Mouse (Mus musculus): ENCODE data around the gene Upk3a. TPM values are rescaled to one million over a fixed set of nuclear protein-coding genes. Genes with fewer than 3 reads are reported as not detected.

Gene Upk3a
- polyA plus RNA-seq, 1 experiment from 2014 or later, result 1.1 TPM

- Histone ChIP-seq H3K36me3 (ENCODE audit: control insufficient read depth, insufficient read depth, low read length) (no peaks in the 10 kb centered on the region), H3K4me2 (ENCODE audit: low read length) (no peak overlapping the region), H3K27me3 (replicated peaks; ENCODE audit: control insufficient read depth, insufficient read depth, low read length) (no peaks in the 10 kb centered on the region), H3K27ac (ENCODE audit: low read depth, low read length) (no peak overlapping the region), H3K4me3 (ENCODE audit: low read depth, low read length) (no peak overlapping the region), H3K9me3 (replicated peaks; ENCODE audit: control insufficient read depth, low read length) (no peaks in the 10 kb centered on the region), H3K4me1 (ENCODE audit: control insufficient read depth, insufficient read depth, low read length) (no peaks in the 10 kb centered on the region), H3K9ac (ENCODE audit: low read length) (no peak overlapping the region)
- peak; percentile 59 for DNase-seq (ENCODE audit: low spot score)
- ATAC-seq, result no peak
- 16% methylated on average over 1 of the region's 1 CpGs for whole genome bisulfite sequencing
These were observed 21.0 kb upstream of the Upk3a start for GRCm38 (mm10) chr15:84995967-84996366.

GRCm38 (mm10) chr15:84997768-84998454 is 19.0 kb upstream of the Upk3a start:
- WGBS, result 77% methylated on average over 14 of the region's 14 CpGs
- H3K9me3 ChIP-seq (replicated peaks; ENCODE audit: control insufficient read depth, low read length), result no peaks in the 10 kb centered on the region
- no peak overlapping the region for H3K4me3 ChIP-seq (ENCODE audit: low read depth, low read length)
- no peak overlapping the region for H3K9ac ChIP-seq (ENCODE audit: low read length)
- no peaks in the 10 kb centered on the region for H3K36me3 ChIP-seq (ENCODE audit: control insufficient read depth, insufficient read depth, low read length)
- H3K27me3 ChIP-seq (replicated peaks; ENCODE audit: control insufficient read depth, insufficient read depth, low read length), result no peaks in the 10 kb centered on the region
- H3K4me2 ChIP-seq (ENCODE audit: low read length), result no peak overlapping the region
- DNase-seq (ENCODE audit: low spot score) (no peak), ATAC-seq (no peak)
- H3K4me1 ChIP-seq (ENCODE audit: control insufficient read depth, insufficient read depth, low read length), result no peaks in the 10 kb centered on the region
- no peak overlapping the region for H3K27ac ChIP-seq (ENCODE audit: low read depth, low read length)

GRCm38 (mm10) chr15:84999911-85000310 is 17.0 kb upstream of the Upk3a start:
- no peaks in the 10 kb centered on the region for H3K36me3 ChIP-seq (ENCODE audit: control insufficient read depth, insufficient read depth, low read length)
- no peaks in the 10 kb centered on the region for H3K4me1 ChIP-seq (ENCODE audit: control insufficient read depth, insufficient read depth, low read length)
- no peak overlapping the region for H3K4me3 ChIP-seq (ENCODE audit: low read depth, low read length)
- H3K27ac ChIP-seq (ENCODE audit: low read depth, low read length), result no peak overlapping the region
- no peak for DNase-seq (ENCODE audit: low spot score)
- WGBS, result 55% methylated on average over 7 of the region's 7 CpGs
- no peaks in the 10 kb centered on the region for H3K27me3 ChIP-seq (replicated peaks; ENCODE audit: control insufficient read depth, insufficient read depth, low read length)
- no peak overlapping the region for H3K4me2 ChIP-seq (ENCODE audit: low read length)
- ATAC-seq, result no peak
- H3K9ac ChIP-seq (ENCODE audit: low read length), result no peak overlapping the region
- no peaks in the 10 kb centered on the region for H3K9me3 ChIP-seq (replicated peaks; ENCODE audit: control insufficient read depth, low read length)

GRCm38 (mm10) chr15:85000984-85001982 is 15.7 kb upstream of the Upk3a start:
- Histone ChIP-seq H3K9ac (ENCODE audit: low read length) (no peak overlapping the region), H3K4me2 (ENCODE audit: low read length) (no peak overlapping the region), H3K27ac (ENCODE audit: low read depth, low read length) (no peak overlapping the region), H3K4me3 (ENCODE audit: low read depth, low read length) (no peak overlapping the region), H3K9me3 (replicated peaks; ENCODE audit: control insufficient read depth, low read length) (no peaks in the 10 kb centered on the region), H3K27me3 (replicated peaks; ENCODE audit: control insufficient read depth, insufficient read depth, low read length) (no peaks in the 10 kb centered on the region), H3K36me3 (ENCODE audit: control insufficient read depth, insufficient read depth, low read length) (no peaks in the 10 kb centered on the region), H3K4me1 (ENCODE audit: control insufficient read depth, insufficient read depth, low read length) (no peaks in the 10 kb centered on the region)
- ATAC-seq (peak; percentile 62; the same call in 1 of the 2 replicates), DNase-seq (ENCODE audit: low spot score) (peak; percentile 80)
- 18% methylated on average over 29 of the region's 29 CpGs for WGBS

GRCm38 (mm10) chr15:85009666-85010065 is 7.3 kb upstream of the Upk3a start:
- Histone ChIP-seq H3K36me3 (ENCODE audit: control insufficient read depth, insufficient read depth, low read length) (no peaks in the 10 kb centered on the region), H3K4me1 (ENCODE audit: control insufficient read depth, insufficient read depth, low read length) (peaks cover 4% of the 10 kb centered on the region; the same call in 1 of the 2 replicates), H3K9ac (ENCODE audit: low read length) (no peak overlapping the region), H3K27me3 (replicated peaks; ENCODE audit: control insufficient read depth, insufficient read depth, low read length) (no peaks in the 10 kb centered on the region), H3K9me3 (replicated peaks; ENCODE audit: control insufficient read depth, low read length) (no peaks in the 10 kb centered on the region), H3K27ac (ENCODE audit: low read depth, low read length) (no peak overlapping the region), H3K4me2 (ENCODE audit: low read length) (no peak overlapping the region), H3K4me3 (ENCODE audit: low read depth, low read length) (no peak overlapping the region)
- DNase-seq (ENCODE audit: low spot score) (no peak), ATAC-seq (no peak)
- 84% methylated on average over 8 of the region's 8 CpGs for WGBS

- WGBS, result 54% methylated on average over 19 of the region's 19 CpGs
- H3K9me3 ChIP-seq (replicated peaks; ENCODE audit: control insufficient read depth, low read length), result no peaks in the 10 kb centered on the region
- no peaks in the 10 kb centered on the region for H3K36me3 ChIP-seq (ENCODE audit: control insufficient read depth, insufficient read depth, low read length)
- H3K27ac ChIP-seq (ENCODE audit: low read depth, low read length), result no peak overlapping the region
- no peaks in the 10 kb centered on the region for H3K27me3 ChIP-seq (replicated peaks; ENCODE audit: control insufficient read depth, insufficient read depth, low read length)
- H3K4me2 ChIP-seq (ENCODE audit: low read length), result no peak overlapping the region
- DNase-seq (ENCODE audit: low spot score) (no peak), ATAC-seq (no peak)
- no peak overlapping the region for H3K4me3 ChIP-seq (ENCODE audit: low read depth, low read length)
- H3K9ac ChIP-seq (ENCODE audit: low read length), result no peak overlapping the region
- peaks cover 4% of the 10 kb centered on the region; the same call in 1 of the 2 replicates for H3K4me1 ChIP-seq (ENCODE audit: control insufficient read depth, insufficient read depth, low read length)
These were observed 4.9 kb upstream of the Upk3a start for GRCm38 (mm10) chr15:85011895-85012661.

- no peaks in the 10 kb centered on the region for H3K36me3 ChIP-seq (ENCODE audit: control insufficient read depth, insufficient read depth, low read length)
- WGBS, result 44% methylated on average over 2 of the region's 2 CpGs
- ATAC-seq, result peak; percentile 23; the same call in 1 of the 2 replicates
- H3K27me3 ChIP-seq (replicated peaks; ENCODE audit: control insufficient read depth, insufficient read depth, low read length), result no peaks in the 10 kb centered on the region
- H3K4me1 ChIP-seq (ENCODE audit: control insufficient read depth, insufficient read depth, low read length), result peaks cover 4% of the 10 kb centered on the region; the same call in 1 of the 2 replicates
- DNase-seq (ENCODE audit: low spot score), result no peak
- H3K9ac ChIP-seq (ENCODE audit: low read length), result no peak overlapping the region
- no peak overlapping the region for H3K4me3 ChIP-seq (ENCODE audit: low read depth, low read length)
- no peak overlapping the region for H3K4me2 ChIP-seq (ENCODE audit: low read length)
- H3K9me3 ChIP-seq (replicated peaks; ENCODE audit: control insufficient read depth, low read length), result no peaks in the 10 kb centered on the region
- no peak overlapping the region for H3K27ac ChIP-seq (ENCODE audit: low read depth, low read length)
These were observed 4.3 kb upstream of the Upk3a start for GRCm38 (mm10) chr15:85012662-85013054.

GRCm38 (mm10) chr15:85015771-85016170 is 1.2 kb upstream of the Upk3a start:
- H3K9ac ChIP-seq (ENCODE audit: low read length), result no peak overlapping the region
- no peak overlapping the region for H3K4me2 ChIP-seq (ENCODE audit: low read length)
- no peaks in the 10 kb centered on the region for H3K36me3 ChIP-seq (ENCODE audit: control insufficient read depth, insufficient read depth, low read length)
- no peak overlapping the region for H3K4me3 ChIP-seq (ENCODE audit: low read depth, low read length)
- H3K4me1 ChIP-seq (ENCODE audit: control insufficient read depth, insufficient read depth, low read length), result peaks cover 4% of the 10 kb centered on the region; the same call in 1 of the 2 replicates
- no peak overlapping the region for H3K27ac ChIP-seq (ENCODE audit: low read depth, low read length)
- 74% methylated on average over 11 of the region's 11 CpGs for WGBS
- H3K27me3 ChIP-seq (replicated peaks; ENCODE audit: control insufficient read depth, insufficient read depth, low read length), result no peaks in the 10 kb centered on the region
- DNase-seq (ENCODE audit: low spot score), result peak; percentile 57
- peak; percentile 46; the same call in 1 of the 2 replicates for ATAC-seq
- no peaks in the 10 kb centered on the region for H3K9me3 ChIP-seq (replicated peaks; ENCODE audit: control insufficient read depth, low read length)
